Mouse (Mus musculus) mouse embryonic stem cell (cell line): ENCODE data around the gene Olfr106-ps.

Experiments used
- in situ Hi-C, 2 experiments: fragments of 300-500 bp; cut with MboI; formaldehyde crosslinking; loops; 1 replicate in 1 of 2; 3 replicates in 1 of 2; pipeline ENCODE4 v1.14.3; 2019 to 2020; ENCODE audit warnings: low sequenced_read_pairs in 2 of 2, low pct_unique_long_range_greater_than_20kb in 1 of 2, mixed read lengths in 1 of 2; ENCODE audit not compliant: unreplicated experiment in 1 of 2

Gene Olfr106-ps

GRCm38 (mm10) chr17:37390093-37390492 lies at the start of gene Olfr106-ps:
Gene Olfr106-ps (plus strand): TSS chr17:37390393.
- in situ Hi-C loops = no loop called here

- in situ Hi-C loops = no loop called here
Measured at GRCm38 (mm10) chr17:37359282-37359681, 30.9 kb upstream of the Olfr106-ps start, which contains the start of gene Olfr104-ps. Gene Olfr104-ps (plus strand): TSS chr17:37359582.

GRCm38 (mm10) chr17:37378733-37379132 lies 11.5 kb upstream of the Olfr106-ps start, which contains the start of gene Olfr105-ps:
Gene Olfr105-ps (plus strand): TSS chr17:37379033.
- in situ Hi-C loops = no loop called here

DNA sequence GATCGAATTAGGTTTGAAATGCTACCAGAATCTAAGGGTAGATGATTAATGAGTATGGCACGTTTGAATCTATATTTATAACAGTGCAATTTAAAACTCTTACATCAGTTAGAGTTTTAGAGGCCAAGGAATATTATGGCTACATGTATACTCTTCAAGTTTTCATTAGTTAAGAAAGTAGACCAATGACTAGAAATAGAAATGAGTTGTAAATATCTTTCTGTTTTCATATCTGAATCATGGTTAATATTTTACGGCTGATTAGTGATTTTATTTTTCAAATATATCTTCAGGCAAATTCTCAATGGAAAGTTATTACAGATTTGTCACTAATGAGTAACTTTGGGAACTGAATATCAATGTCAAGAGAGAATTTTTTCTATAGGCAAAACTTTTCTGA lies 8.7 kb downstream of the Olfr106-ps start, which contains the start of gene Olfr107:
Gene Olfr107 (plus strand): TSS at position 301 of the 400 bp plus-strand sequence.
- in situ Hi-C loops = no loop called here

DNA sequence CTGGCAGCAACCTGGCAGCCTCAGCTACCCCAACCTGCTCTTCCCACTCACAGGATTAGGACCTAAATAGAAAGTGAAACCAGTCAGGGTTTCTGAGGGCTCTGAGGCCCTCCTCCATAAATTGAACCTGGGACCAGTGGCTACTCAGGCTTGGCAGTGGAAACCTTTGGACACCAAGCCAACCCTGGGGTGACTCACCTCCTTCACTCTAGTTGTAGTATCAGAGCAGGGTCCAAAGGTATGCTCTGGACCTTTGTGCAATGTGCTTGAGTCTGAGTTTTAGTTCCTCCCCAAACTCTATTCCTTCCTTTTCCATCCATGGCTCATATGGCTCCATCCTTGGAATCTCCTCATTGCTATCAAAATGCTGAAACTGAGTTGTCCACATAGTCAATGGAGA lies 23.2 kb downstream of the Olfr106-ps start:
- in situ Hi-C loops = no loop called here

- in situ Hi-C loops = no loop called here
Measured at GRCm38 (mm10) chr17:37445180-37445579, 55.0 kb downstream of the Olfr106-ps start, which contains the start of gene Olfr108. Gene Olfr108 (plus strand): TSS chr17:37445480.
